Mouse (Mus musculus) hindbrain, postnatal 0 days (tissue): ENCODE measurements around the gene Atad3a. TPM values are rescaled to one million over a fixed set of nuclear protein-coding genes. Genes with fewer than 3 reads are reported as not detected.

Source experiments
- ATAC-seq: fragments of 200-750 bp; cut with Nextera tagmentation; 2 replicates; pipeline ENCODE4 v1.8.0; 2017; ENCODE audit warnings: mild to moderate bottlenecking, moderate TSS enrichment, moderate library complexity
- DNase-seq: peaks from one replicate; pipeline ENCODE4 v3.0.0-alpha.2; 2015; ENCODE audit warnings: low spot score
- H3K27ac ChIP-seq: fragments of 300-500 bp; sonication (generic); 2 replicates; pipeline ENCODE4 v1.5.1; 2014; ENCODE audit warnings: mild to moderate bottlenecking
- H3K27me3 ChIP-seq: fragments of 300-500 bp; sonication (generic); 2 replicates; pipeline ENCODE4 v1.6.1; 2014; ENCODE audit warnings: low read length, mixed read lengths; ENCODE audit not compliant: insufficient read depth
- H3K36me3 ChIP-seq: fragments of 300-500 bp; sonication (generic); 2 replicates; pipeline ENCODE4 v1.6.1; 2014; ENCODE audit warnings: low read length, mixed read lengths; ENCODE audit not compliant: insufficient read depth
- H3K4me1 ChIP-seq: fragments of 300-500 bp; sonication (generic); 2 replicates; pipeline ENCODE4 v1.6.1; 2014; ENCODE audit warnings: antibody characterized with exemption, low read length, mixed read lengths; ENCODE audit not compliant: insufficient read depth
- H3K4me2 ChIP-seq: fragments of 300-500 bp; sonication (generic); 2 replicates; pipeline ENCODE4 v1.6.1; 2014; ENCODE audit warnings: low read depth, mild to moderate bottlenecking, low read length, moderate library complexity, mixed read lengths
- H3K4me3 ChIP-seq: fragments of 300-500 bp; sonication (generic); 2 replicates; pipeline ENCODE4 v1.5.1; 2014; ENCODE audit warnings: low read length
- H3K9ac ChIP-seq: fragments of 300-500 bp; sonication (generic); replicated peaks from 2 replicates; pipeline ENCODE4 v1.6.1; 2014; ENCODE audit warnings: mild to moderate bottlenecking, low read length, moderate library complexity, mixed read lengths
- H3K9me3 ChIP-seq: fragments of 300-500 bp; sonication (generic); 2 replicates; pipeline ENCODE4 v1.6.1; 2016; ENCODE audit warnings: low read length, mixed read lengths
- CTCF ChIP-seq: IDR thresholded peaks from 2 replicates; pipeline ENCODE4 v1.5.1; 2016; ENCODE audit warnings: antibody characterized with exemption, control low read depth, low read depth
- WGBS: fragments of 180-500 bp; shearing (Covaris S2); extraction: QIAGEN DNeasy Blood & Tissue Kit; methylation state at CpG from one replicate; pipeline ENCODE4 v1.1.7; 2014; 5-methylcytosine and 5-hydroxymethylcytosine counted together
- polyA plus RNA-seq: library from polyadenylated mRNA; unstranded; fragments of >200 nt; fragmentation: Nextera tagmentation; extraction: Ambion mirVana; gene quantifications from 2 replicates; pipeline ENCODE4 v1.2.1, GENCODE M21; 2015
- total RNA-seq: library from RNA; depleted of rRNA; stranded (reverse); fragments of >200 nt; gene quantifications from 2 replicates; pipeline ENCODE4 v1.2.3, GENCODE M21; 2014; rRNA removed

Gene Atad3a
- 65.7 and 83.4 TPM in 2 replicates for total RNA-seq
- 68.8 and 72.2 TPM in 2 replicates for polyA plus RNA-seq

DNA sequence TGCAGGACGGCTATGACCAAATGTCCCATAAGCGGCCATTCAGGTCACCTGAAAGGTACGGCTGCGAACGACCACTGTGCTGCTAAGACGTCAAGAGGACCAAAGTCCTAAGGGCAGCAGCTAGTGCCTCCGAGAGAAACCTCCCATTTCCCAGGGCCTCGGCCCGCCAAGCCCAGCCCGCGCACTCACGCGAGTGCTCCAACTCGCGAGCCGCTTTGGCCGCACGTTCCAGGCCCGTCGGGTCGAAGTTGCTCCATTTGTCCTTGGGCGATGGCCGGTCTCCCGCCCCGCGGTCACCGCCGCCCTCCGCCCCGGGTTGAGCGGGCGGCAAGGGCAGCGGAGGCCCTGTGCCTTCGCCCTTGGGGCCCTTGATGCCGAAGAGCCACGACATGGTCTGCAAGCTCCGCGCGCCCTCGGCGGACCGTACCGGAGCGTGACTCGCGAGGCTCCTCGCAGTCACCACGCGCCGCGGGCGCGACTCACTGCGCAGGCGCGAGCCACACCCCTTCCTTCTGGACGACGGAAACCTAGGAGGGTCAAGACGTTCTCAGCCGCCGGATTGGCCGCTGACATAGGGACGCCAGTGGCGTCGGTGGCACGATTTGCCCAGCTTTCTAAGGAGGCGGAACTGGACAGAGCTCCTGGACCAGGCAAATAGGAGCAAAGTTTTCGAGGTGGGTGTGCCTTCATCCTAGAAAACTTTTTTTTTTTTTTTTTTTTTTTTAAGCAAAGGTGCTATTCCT, at the start of gene Atad3a:
Atad3a (minus strand) TSS at position 481 of the 743 bp plus-strand sequence.
- Histone ChIP-seq H3K9me3 (no peaks in the 10 kb centered on the region), H3K27ac (peak within 1 kb of the TSS; percentile 72; the same call in 1 of the 2 replicates), H3K27me3 (no peaks in the 10 kb centered on the region), H3K4me2 (peak within 1 kb of the TSS; percentile 99), H3K4me3 (peak within 1 kb of the TSS; percentile 80), H3K36me3 (peaks cover under 1% of the 10 kb centered on the region; the same call in 1 of the 2 replicates), H3K9ac (peak within 1 kb of the TSS; percentile 73), H3K4me1 (peaks cover 14% of the 10 kb centered on the region)
- TF ChIP-seq CTCF: no peak
- WGBS: under 1% methylated on average over 68 of the region's 68 CpGs
- ATAC-seq: peak; percentile 96
- peak; percentile 98 for DNase-seq

DNA sequence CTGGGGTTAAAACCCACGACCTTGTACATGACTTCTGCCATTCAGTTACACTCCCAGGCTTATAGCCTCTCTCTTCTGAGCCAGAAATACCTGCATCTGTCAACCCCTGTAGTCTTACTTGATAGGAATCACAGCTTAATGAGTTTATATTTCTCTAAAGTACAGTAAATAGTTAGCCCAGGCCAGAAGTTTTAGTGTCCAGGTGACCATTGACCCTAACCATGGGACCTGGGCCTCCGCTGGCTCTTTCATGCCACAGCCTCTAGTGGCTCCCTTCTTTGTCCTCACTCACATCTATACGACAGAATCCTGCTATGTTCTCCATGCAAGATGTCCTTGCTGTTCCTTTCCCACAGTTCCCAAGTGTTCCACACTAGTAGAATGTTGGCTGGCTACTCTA, 46.9 kb upstream of the Atad3a start:
- TF ChIP-seq CTCF: no peak
- no peak for ATAC-seq
- H3K9ac ChIP-seq: no peak overlapping the region
- H3K4me2 ChIP-seq: no peak overlapping the region
- H3K9me3 ChIP-seq: no peaks in the 10 kb centered on the region
- 90% methylated on average over 3 of the region's 3 CpGs for WGBS
- peaks cover 33% of the 10 kb centered on the region for H3K36me3 ChIP-seq
- no peaks in the 10 kb centered on the region for H3K27me3 ChIP-seq
- H3K4me1 ChIP-seq: peaks cover 7% of the 10 kb centered on the region; the same call in 1 of the 2 replicates
- no peak overlapping the region for H3K4me3 ChIP-seq
- no peak overlapping the region for H3K27ac ChIP-seq
- DNase-seq: no peak

DNA sequence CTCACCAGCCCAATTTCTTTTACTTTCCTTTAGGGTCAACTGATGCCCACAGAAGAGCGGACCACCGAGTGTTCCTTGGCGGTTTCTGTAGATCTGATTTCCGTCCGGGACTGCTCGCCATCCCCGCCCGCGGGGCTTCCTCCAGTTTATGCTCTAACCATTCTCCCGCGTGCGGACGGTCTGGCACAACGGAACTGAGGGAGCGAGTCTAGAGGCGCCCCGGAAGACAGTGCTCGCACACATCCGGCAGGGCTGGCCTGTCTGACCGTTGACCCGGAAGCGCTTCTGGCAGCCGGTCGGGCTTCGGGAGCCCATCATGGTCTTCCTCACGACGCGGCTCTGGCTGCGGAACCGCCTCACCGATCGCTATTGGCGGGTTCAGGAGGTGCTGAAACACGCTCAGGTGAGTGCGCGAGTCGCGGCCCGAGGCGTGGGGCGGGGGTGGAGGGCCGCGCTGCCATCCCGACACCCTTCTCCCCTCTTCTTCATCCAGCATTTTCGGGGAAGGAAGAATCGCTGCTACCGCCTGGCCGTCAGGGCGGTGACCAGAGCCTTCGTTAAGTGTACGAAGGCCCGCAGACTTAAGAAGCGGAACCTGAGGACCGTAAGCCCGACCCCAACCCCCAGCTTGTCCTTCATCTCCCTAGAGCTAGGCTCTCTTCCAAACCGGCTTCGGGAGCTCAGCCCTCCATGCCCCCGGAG, 42.6 kb upstream of the Atad3a start:
- H3K4me3 ChIP-seq: peak overlapping the region; percentile 89
- no peaks in the 10 kb centered on the region for H3K9me3 ChIP-seq
- H3K4me1 ChIP-seq: peaks cover 7% of the 10 kb centered on the region; the same call in 1 of the 2 replicates
- peak overlapping the region; percentile 64 for H3K4me2 ChIP-seq
- no peak; the same call in 1 of the 2 replicates for TF ChIP-seq CTCF
- H3K36me3 ChIP-seq: peaks cover 13% of the 10 kb centered on the region
- H3K27ac ChIP-seq: peak overlapping the region; percentile 71; the same call in 1 of the 2 replicates
- no peaks in the 10 kb centered on the region for H3K27me3 ChIP-seq
- WGBS: under 1% methylated on average over 58 of the region's 58 CpGs
- peak; percentile 98 for ATAC-seq
- H3K9ac ChIP-seq: peak overlapping the region; percentile 77
- peak; percentile 97 for DNase-seq

DNA sequence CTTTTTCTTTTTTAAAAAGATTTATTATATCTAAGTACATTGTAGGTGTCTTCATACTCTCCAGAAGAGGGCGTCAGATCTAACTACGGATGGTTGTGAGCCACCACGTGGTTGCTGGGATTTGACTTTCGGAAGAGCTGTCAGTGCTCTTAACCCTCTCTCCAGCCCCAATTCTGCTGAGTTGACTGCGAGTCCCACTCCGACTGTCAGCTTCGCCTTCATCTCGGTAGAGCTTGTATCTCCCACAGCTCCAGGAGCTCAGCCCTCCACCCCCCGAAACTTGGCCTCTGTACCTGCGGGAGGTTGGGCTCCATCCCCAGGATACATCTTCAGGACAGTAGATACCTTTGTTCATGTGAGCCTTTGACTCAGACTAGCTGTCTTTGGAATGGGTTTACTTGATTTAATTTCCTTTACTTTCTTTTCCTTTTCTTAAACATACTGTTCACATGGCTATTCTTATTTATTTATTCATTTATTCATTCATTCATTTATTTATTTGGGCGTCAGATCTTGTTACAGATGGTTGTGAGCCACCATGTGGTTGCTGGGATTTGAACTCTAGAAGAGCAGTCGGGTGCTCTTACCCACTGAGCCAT, 41.9 kb upstream of the Atad3a start, which contains the start of gene Mrpl20:
Mrpl20 (plus strand) TSS at position 138 of the 599 bp plus-strand sequence.
- DNase-seq (peak; percentile 44), ATAC-seq (peak; percentile 22)
- Histone ChIP-seq H3K27ac (peak within 1 kb of the TSS; percentile 71; the same call in 1 of the 2 replicates), H3K4me1 (peaks cover 7% of the 10 kb centered on the region; the same call in 1 of the 2 replicates), H3K4me3 (peak within 1 kb of the TSS; percentile 89), H3K4me2 (peak within 1 kb of the TSS; percentile 64), H3K27me3 (no peaks in the 10 kb centered on the region), H3K9ac (peak within 1 kb of the TSS; percentile 77), H3K9me3 (no peaks in the 10 kb centered on the region), H3K36me3 (peaks cover 7% of the 10 kb centered on the region)
- TF ChIP-seq CTCF: no peak
- WGBS: 8% methylated on average over 12 of the region's 12 CpGs

DNA sequence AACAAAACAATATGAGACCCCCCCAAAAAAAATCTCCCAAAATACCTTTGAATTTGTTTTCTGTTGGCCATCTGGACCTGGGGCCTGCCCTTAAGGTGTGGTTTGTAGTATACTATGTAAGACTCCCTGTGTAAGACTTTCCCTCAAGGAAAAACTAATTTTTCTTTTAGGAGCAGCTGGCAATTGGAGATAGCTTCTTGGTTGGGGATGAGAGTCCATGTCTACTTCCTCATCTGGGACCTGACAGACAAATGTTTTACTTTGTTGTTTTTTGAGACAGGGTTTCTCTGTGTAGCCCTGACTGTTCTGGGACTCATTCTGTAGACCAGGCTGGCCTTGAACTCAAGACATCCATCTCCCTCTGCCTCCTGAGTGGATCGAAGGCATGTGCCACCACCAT, 41.2 kb upstream of the Atad3a start:
- TF ChIP-seq CTCF: no peak

DNA sequence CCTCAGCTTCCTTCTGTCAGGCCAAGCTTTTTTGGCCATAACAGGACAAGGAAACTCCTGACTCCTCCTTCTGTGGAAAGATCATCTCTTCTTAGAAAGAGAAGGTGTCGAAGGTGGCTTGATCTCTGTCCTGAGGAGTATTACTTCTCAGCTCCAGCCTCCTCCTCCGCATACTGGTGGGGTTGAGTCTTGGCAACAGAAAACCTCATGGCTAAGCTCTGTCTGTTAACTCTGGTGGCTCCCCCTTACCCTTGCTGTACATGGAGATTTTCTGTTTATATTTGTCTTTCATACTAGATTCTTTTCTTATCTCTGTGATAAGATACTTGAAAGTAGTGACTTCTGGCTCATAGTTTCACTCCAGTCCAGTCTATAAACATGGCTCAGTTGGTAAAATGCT, 32.8 kb upstream of the Atad3a start:
- Histone ChIP-seq H3K36me3 (no peaks in the 10 kb centered on the region), H3K9me3 (no peaks in the 10 kb centered on the region), H3K27ac (no peak overlapping the region), H3K4me1 (no peaks in the 10 kb centered on the region), H3K9ac (no peak overlapping the region), H3K27me3 (no peaks in the 10 kb centered on the region), H3K4me2 (no peak overlapping the region), H3K4me3 (no peak overlapping the region)
- DNase-seq (no peak), ATAC-seq (no peak)
- no peak for TF ChIP-seq CTCF
- 75% methylated on average over 2 of the region's 2 CpGs for WGBS

More for the DNA sequence above, 41.2 kb upstream of the Atad3a start:
- Histone ChIP-seq H3K27ac (no peak overlapping the region), H3K4me2 (no peak overlapping the region), H3K27me3 (no peaks in the 10 kb centered on the region), H3K9me3 (no peaks in the 10 kb centered on the region), H3K4me3 (no peak overlapping the region), H3K9ac (no peak overlapping the region), H3K4me1 (peaks cover 7% of the 10 kb centered on the region; the same call in 1 of the 2 replicates), H3K36me3 (no peaks in the 10 kb centered on the region)
- no peak for DNase-seq
- no peak for ATAC-seq
- 86% methylated on average over 1 of the region's 1 CpGs for WGBS
